Mouse (Mus musculus): ENCODE measurements around the gene Rhobtb1.

GRCm38 (mm10) chr10:69187773-69188443 lies 36.7 kb downstream of the Rhobtb1 start:
- TF ChIP-seq POLR2A (IDR thresholded peaks at IDR 0.05; ENCODE audit: borderline replicate concordance, extremely low read depth, low read depth, low read length): no peak
- TF ChIP-seq CTCF (IDR thresholded peaks at IDR 0.05; ENCODE audit: insufficient read depth, low read length): no peak
